Mouse (Mus musculus): ENCODE measurements around the gene Nppb. TPM values are rescaled to one million over a fixed set of nuclear protein-coding genes. Genes with fewer than 3 reads are reported as not detected.

Nppb gene
- polyA plus RNA-seq (2014; fragmentation: Illumina TruSeq; extraction: RNeasy Lipid Tissue Mini Kit (QIAGEN cat#74804); ENCODE audit: low read depth, low replicate concordance): not detected

GRCm38 (mm10) chr4:147985205-147986132, at the start of gene Nppb:
Nppb (plus strand) TSS chr4:147985788.

GRCm38 (mm10) chr4:147936331-147936954, 49.1 kb upstream of the Nppb start, which contains the start of gene Plod1:
Plod1 (minus strand) TSS chr4:147936767.

GRCm38 (mm10) chr4:147940576-147941044, 45.0 kb upstream of the Nppb start, which contains the start of gene 2510039O18Rik:
2510039O18Rik (plus strand) TSS chr4:147940895.

GRCm38 (mm10) chr4:148000202-148000772, 14.7 kb downstream of the Nppb start, which contains the start of gene Nppa:
Nppa (plus strand) TSS chr4:148000722.

Other genes with a start within 250 kb of the Nppb start
- 11.2 TPM for gene Zfp984, start 176.0 kb upstream of the Nppb start, polyA plus RNA-seq (2014; fragmentation: Illumina TruSeq; extraction: RNeasy Lipid Tissue Mini Kit (QIAGEN cat#74804); ENCODE audit: low read depth, low replicate concordance)
- 7.2 TPM for gene Zfp933, start 137.4 kb upstream of the Nppb start, polyA plus RNA-seq (2014; fragmentation: Illumina TruSeq; extraction: RNeasy Lipid Tissue Mini Kit (QIAGEN cat#74804); ENCODE audit: low read depth, low replicate concordance)
- gene Miip, start 117.0 kb upstream of the Nppb start, polyA plus RNA-seq (2014; fragmentation: Illumina TruSeq; extraction: RNeasy Lipid Tissue Mini Kit (QIAGEN cat#74804); ENCODE audit: low read depth, low replicate concordance): 1.6 TPM
- 2.4 TPM for gene Fv1, start 116.8 kb upstream of the Nppb start, polyA plus RNA-seq (2014; fragmentation: Illumina TruSeq; extraction: RNeasy Lipid Tissue Mini Kit (QIAGEN cat#74804); ENCODE audit: low read depth, low replicate concordance)
- gene Mfn2, start 81.1 kb upstream of the Nppb start, polyA plus RNA-seq (2014; fragmentation: Illumina TruSeq; extraction: RNeasy Lipid Tissue Mini Kit (QIAGEN cat#74804); ENCODE audit: low read depth, low replicate concordance): 21.5 TPM
- gene Plod1, start 49.0 kb upstream of the Nppb start, polyA plus RNA-seq (2014; fragmentation: Illumina TruSeq; extraction: RNeasy Lipid Tissue Mini Kit (QIAGEN cat#74804); ENCODE audit: low read depth, low replicate concordance): 3.8 TPM
- gene 2510039O18Rik, start 44.9 kb upstream of the Nppb start, polyA plus RNA-seq (2014; fragmentation: Illumina TruSeq; extraction: RNeasy Lipid Tissue Mini Kit (QIAGEN cat#74804); ENCODE audit: low read depth, low replicate concordance): 3.3 TPM
- gene Nppa, start 14.9 kb downstream of the Nppb start, polyA plus RNA-seq (2014; fragmentation: Illumina TruSeq; extraction: RNeasy Lipid Tissue Mini Kit (QIAGEN cat#74804); ENCODE audit: low read depth, low replicate concordance): not detected
- gene Clcn6, start 53.0 kb downstream of the Nppb start, polyA plus RNA-seq (2014; fragmentation: Illumina TruSeq; extraction: RNeasy Lipid Tissue Mini Kit (QIAGEN cat#74804); ENCODE audit: low read depth, low replicate concordance): 1.1 TPM
- gene Mthfr, start 53.3 kb downstream of the Nppb start, polyA plus RNA-seq (2014; fragmentation: Illumina TruSeq; extraction: RNeasy Lipid Tissue Mini Kit (QIAGEN cat#74804); ENCODE audit: low read depth, low replicate concordance): 2.1 TPM
- 1.2 TPM for gene Agtrap, start 102.2 kb downstream of the Nppb start, polyA plus RNA-seq (2014; fragmentation: Illumina TruSeq; extraction: RNeasy Lipid Tissue Mini Kit (QIAGEN cat#74804); ENCODE audit: low read depth, low replicate concordance)
- gene Mad2l2, start 144.6 kb downstream of the Nppb start, polyA plus RNA-seq (2014; fragmentation: Illumina TruSeq; extraction: RNeasy Lipid Tissue Mini Kit (QIAGEN cat#74804); ENCODE audit: low read depth, low replicate concordance): 7.5 TPM
- gene Draxin, start 144.9 kb downstream of the Nppb start, polyA plus RNA-seq (2014; fragmentation: Illumina TruSeq; extraction: RNeasy Lipid Tissue Mini Kit (QIAGEN cat#74804); ENCODE audit: low read depth, low replicate concordance): not detected
- 3.2 TPM for gene Fbxo6, start 166.4 kb downstream of the Nppb start, polyA plus RNA-seq (2014; fragmentation: Illumina TruSeq; extraction: RNeasy Lipid Tissue Mini Kit (QIAGEN cat#74804); ENCODE audit: low read depth, low replicate concordance)
- gene Fbxo44, start 174.7 kb downstream of the Nppb start, polyA plus RNA-seq (2014; fragmentation: Illumina TruSeq; extraction: RNeasy Lipid Tissue Mini Kit (QIAGEN cat#74804); ENCODE audit: low read depth, low replicate concordance): 0.56 TPM
- gene Fbxo2, start 174.8 kb downstream of the Nppb start, polyA plus RNA-seq (2014; fragmentation: Illumina TruSeq; extraction: RNeasy Lipid Tissue Mini Kit (QIAGEN cat#74804); ENCODE audit: low read depth, low replicate concordance): not detected

Data from liver, adult 10 weeks (tissue).